Comparison of ENCODE assay signal across 7 mouse cellular contexts in the genomic region with DNA sequence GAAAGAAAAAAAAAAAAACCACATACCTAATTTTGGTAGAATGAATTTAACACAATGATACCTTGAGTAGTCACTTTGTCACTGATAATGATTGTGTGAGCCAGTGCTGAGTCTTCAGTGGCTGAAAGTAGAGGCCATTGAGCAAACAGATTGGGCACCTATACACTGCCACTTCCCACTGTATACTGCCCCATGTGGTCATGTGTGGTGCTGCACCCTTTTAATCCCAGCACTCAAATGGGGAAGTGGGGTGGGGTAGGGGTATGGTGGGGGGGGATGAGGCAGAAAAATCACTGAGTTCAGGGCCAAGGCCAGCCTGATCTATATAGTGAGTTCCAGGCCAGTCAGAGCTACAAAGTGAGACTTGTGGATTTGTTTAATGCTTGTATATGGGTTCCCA. TPM values are rescaled to one million over a fixed set of nuclear protein-coding genes. Genes with fewer than 3 reads are reported as not detected.
DNase-seq lines count a peak whose midpoint lies in the region; ATAC-seq and TF ChIP-seq lines count a peak whose summit lies in the region.

No protein-coding gene starts in this region.

- peaks cover 5% of the 10 kb centered on the region; the same call in 1 of the 2 replicates for H3K27me3 ChIP-seq in G1E (ENCODE audit: insufficient read depth, low read length)
- H3K27me3 ChIP-seq in liver, embryonic 13.5 days: no peaks in the 10 kb centered on the region

- H3K36me3 ChIP-seq in G1E (replicated peaks): no peaks in the 10 kb centered on the region
- H3K36me3 ChIP-seq in liver, embryonic 13.5 days: no peaks in the 10 kb centered on the region

- H3K9ac ChIP-seq in liver, embryonic 13.5 days: no peak overlapping the region

- H3K27ac ChIP-seq in liver, embryonic 13.5 days: no peak overlapping the region

- TF ChIP-seq CTCF in G1E (IDR thresholded peaks at IDR 0.05; ENCODE audit: low read depth, low read length): peak; percentile 63

- H3K4me1 ChIP-seq in G1E (ENCODE audit: insufficient read depth, low read depth, low read length): no peaks in the 10 kb centered on the region
- H3K4me1 ChIP-seq in liver, embryonic 13.5 days (replicated peaks): no peaks in the 10 kb centered on the region

- H3K9me3 ChIP-seq in G1E (replicated peaks): no peaks in the 10 kb centered on the region
- no peaks in the 10 kb centered on the region for H3K9me3 ChIP-seq in liver, embryonic 13.5 days (replicated peaks)

- DNase-seq in layer of hippocampus, adult 11-12 months (ENCODE audit: low spot score): peak; percentile 46
- no peak for DNase-seq in layer of hippocampus, adult 9-10 months (ENCODE audit: low spot score)
- DNase-seq in G1E (ENCODE audit: low spot score): peak; percentile 41
- DNase-seq in c-Kit-negative CD71-positive TER-119-positive erythroid progenitor cells, embryonic 14.5 days (ENCODE audit: low read depth, low spot score): peak; percentile 37
- peak; percentile 29 for DNase-seq in liver, embryonic 13.5 days
- peak; percentile 31 for DNase-seq in spleen, adult 12 weeks (ENCODE audit: low spot score)
- no peak for DNase-seq in yolk sac, embryonic 10.5 days (ENCODE audit: low spot score)

- H3K4me3 ChIP-seq in G1E (ENCODE audit: low read depth, low read length): no peak overlapping the region
- no peak overlapping the region for H3K4me3 ChIP-seq in liver, embryonic 13.5 days (replicated peaks)

- H3K4me2 ChIP-seq in liver, embryonic 13.5 days: no peak overlapping the region

- no peak for ATAC-seq in G1E (ENCODE audit: extremely low read depth, insufficient number of reproducible peaks, low FRiP score, poor library complexity, severe bottlenecking)
- peak; percentile 34; the same call in 1 of the 2 replicates for ATAC-seq in liver, embryonic 13.5 days (ENCODE audit: low read depth)

RNA-seq across cellular contexts. Expression of a gene that starts 8.2 kb away (rescaled TPM):
- total RNA-seq in G1E (2014; fragmentation: Nextera tagmentation) (0.90 and 3.4 TPM in 2 replicates), G1E (2017) (1.2 and 2.1 TPM in 2 replicates)
- polyA plus RNA-seq in G1E (2012): 0.11 and 0.13 TPM in 2 replicates
- polyA plus RNA-seq in liver, embryonic 13.5 days (2015; fragmentation: Nextera tagmentation; extraction: Ambion mirVana): 0.12 and 0.39 TPM in 2 replicates

RNA-seq across cellular contexts. Expression of a gene that starts 8.4 kb away (rescaled TPM):
- total RNA-seq in G1E (2014; fragmentation: Nextera tagmentation): 9.9 and 18.5 TPM in 2 replicates
- 44.7 and 54.5 TPM in 2 replicates for total RNA-seq in G1E (2017)
- polyA plus RNA-seq in G1E (2012): 98.0 and 113 TPM in 2 replicates
- polyA plus RNA-seq in liver, embryonic 13.5 days (2015; fragmentation: Nextera tagmentation; extraction: Ambion mirVana): 18.6 and 19.3 TPM in 2 replicates

RNA-seq across cellular contexts. Expression of a gene that starts 20.1 kb away (rescaled TPM):
- total RNA-seq in G1E (2014; fragmentation: Nextera tagmentation) (116 and 133 TPM in 2 replicates), G1E (2017) (144 and 169 TPM in 2 replicates)
- polyA plus RNA-seq in G1E (2012): 103 and 140 TPM in 2 replicates
- 199 and 225 TPM in 2 replicates for polyA plus RNA-seq in liver, embryonic 13.5 days (2015; fragmentation: Nextera tagmentation; extraction: Ambion mirVana)

RNA-seq across cellular contexts. Expression of a gene that starts 37.1 kb away (rescaled TPM):
- total RNA-seq in G1E (2014; fragmentation: Nextera tagmentation): 19.1 and 23.3 TPM in 2 replicates
- total RNA-seq in G1E (2017): 21.6 and 21.9 TPM in 2 replicates
- polyA plus RNA-seq in G1E (2012): 16.7 and 22.6 TPM in 2 replicates
- 20.0 and 21.6 TPM in 2 replicates for polyA plus RNA-seq in liver, embryonic 13.5 days (2015; fragmentation: Nextera tagmentation; extraction: Ambion mirVana)

RNA-seq across cellular contexts. Expression of a gene that starts 40.1 kb away (rescaled TPM):
- 63.7 and 74.7 TPM in 2 replicates for total RNA-seq in G1E (2014; fragmentation: Nextera tagmentation)
- 54.8 and 58.6 TPM in 2 replicates for total RNA-seq in G1E (2017)
- 108 and 116 TPM in 2 replicates for polyA plus RNA-seq in G1E (2012)
- 32.6 and 36.9 TPM in 2 replicates for polyA plus RNA-seq in liver, embryonic 13.5 days (2015; fragmentation: Nextera tagmentation; extraction: Ambion mirVana)

Comparison
In these comparisons a context has a peak if more than half of its experiments do, and no peak if none do; other contexts are left out.
1. DNase-seq: peak in layer of hippocampus, adult 11-12 months (single experiment), G1E (single experiment), c-Kit-negative CD71-positive TER-119-positive erythroid progenitor cells, embryonic 14.5 days (single experiment), liver, embryonic 13.5 days (single experiment) and spleen, adult 12 weeks (single experiment); none in layer of hippocampus, adult 9-10 months (single experiment) and yolk sac, embryonic 10.5 days (single experiment).